Mouse (Mus musculus): ENCODE results near the gene Otub2.

DNA sequence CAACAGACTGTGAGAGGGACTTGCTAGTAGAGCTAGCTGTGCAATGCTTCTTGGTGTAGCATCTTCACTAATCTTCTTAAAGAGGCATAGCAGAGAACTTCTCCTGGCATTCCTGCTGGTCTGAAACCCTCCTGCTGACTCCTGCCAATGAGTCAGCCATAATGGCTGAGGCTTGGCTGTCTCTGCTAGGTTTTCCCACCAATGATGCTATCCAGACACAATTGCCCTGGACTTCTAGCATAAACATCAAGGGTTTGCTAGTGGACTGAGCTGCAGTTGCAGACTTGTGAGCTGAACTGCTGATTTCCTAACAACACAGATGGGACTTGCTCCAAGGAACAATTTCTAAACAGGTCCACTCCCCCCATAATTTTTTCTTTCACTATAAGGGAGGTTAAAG lies 64.9 kb downstream of the Otub2 start:
- no peak for TF ChIP-seq CTCF (IDR thresholded peaks at IDR 0.05)
- TF ChIP-seq EP300 (IDR thresholded peaks at IDR 0.05; ENCODE audit: insufficient read depth, low read depth, low read length), result no peak

Measured in heart, adult 2 months (tissue).